Mouse (Mus musculus): ENCODE results near the gene Klrg1. TPM values are rescaled to one million over a fixed set of nuclear protein-coding genes. Genes with fewer than 3 reads are reported as not detected.

Klrg1 gene
- polyA plus RNA-seq, 1 experiment from 2014 or later, result not detected

DNA sequence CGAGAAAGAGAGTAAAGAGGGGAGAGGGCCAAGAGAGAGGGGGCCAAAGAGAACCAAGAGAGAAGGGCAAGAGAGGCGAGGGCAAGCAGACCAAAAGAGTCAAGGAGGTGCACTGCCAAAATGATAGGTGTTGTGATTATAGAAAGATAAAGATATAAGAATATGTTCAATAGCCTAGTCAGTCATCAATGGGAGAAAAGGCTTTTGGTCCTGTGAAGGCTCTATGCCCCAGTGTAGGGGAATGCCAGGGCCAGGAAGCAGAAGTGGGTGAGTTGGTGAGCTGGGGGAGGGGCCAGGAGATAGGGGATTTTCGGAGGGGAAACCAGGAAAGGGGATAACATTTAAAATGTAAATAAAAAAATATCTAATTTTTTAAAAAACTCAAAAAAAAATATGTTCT lies 11.6 kb upstream of the Klrg1 start:
- DNase-seq (no peak), ATAC-seq (no peak)
- no peak overlapping the region for H3K9ac ChIP-seq (replicated peaks)
- H3K27ac ChIP-seq (ENCODE audit: low read depth), result no peak overlapping the region
- H3K4me1 ChIP-seq (ENCODE audit: insufficient read depth), result no peaks in the 10 kb centered on the region; the same call in 1 of the 2 replicates
- H3K27me3 ChIP-seq (ENCODE audit: insufficient read depth, low read length), result peaks cover 4% of the 10 kb centered on the region; the same call in 1 of the 2 replicates
- no peaks in the 10 kb centered on the region for H3K36me3 ChIP-seq (replicated peaks; ENCODE audit: insufficient read depth, low read length)
- no peak overlapping the region for H3K4me3 ChIP-seq (ENCODE audit: low read depth, low read length)
- H3K9me3 ChIP-seq (ENCODE audit: low read length), result no peaks in the 10 kb centered on the region
- H3K4me2 ChIP-seq (ENCODE audit: low read depth, low read length), result no peak overlapping the region
- WGBS (ENCODE audit: insufficient replicate concordance), result 49% methylated on average over 3 of the region's 3 CpGs
- TF ChIP-seq EP300 (IDR thresholded peaks at IDR 0.05; ENCODE audit: low read depth), result no peak
- TF ChIP-seq CTCF (IDR thresholded peaks at IDR 0.05; ENCODE audit: low read depth), result no peak

DNA sequence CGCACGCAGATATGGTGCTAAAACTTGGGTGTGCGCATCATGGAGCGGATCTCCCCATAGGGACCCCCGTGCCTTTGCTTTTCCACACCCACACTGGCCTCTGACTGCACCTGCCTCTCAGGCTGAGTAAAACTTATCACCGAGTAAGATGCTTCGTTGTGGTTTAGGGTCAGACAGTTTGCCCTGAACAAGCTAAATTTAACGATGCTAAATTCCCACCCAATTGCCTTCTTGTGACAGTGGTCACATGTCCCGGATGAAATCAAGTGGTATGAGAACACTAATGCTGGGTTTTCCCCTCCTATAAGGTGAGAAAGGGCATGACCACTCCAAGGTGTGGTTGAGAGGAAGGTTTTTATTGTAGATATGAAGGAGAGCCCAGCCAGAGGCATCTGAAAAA lies 11.1 kb upstream of the Klrg1 start:
- H3K9ac ChIP-seq (replicated peaks), result no peak overlapping the region
- no peaks in the 10 kb centered on the region; the same call in 1 of the 2 replicates for H3K4me1 ChIP-seq (ENCODE audit: insufficient read depth)
- no peak overlapping the region for H3K27ac ChIP-seq (ENCODE audit: low read depth)
- 68% methylated on average over 9 of the region's 9 CpGs for WGBS (ENCODE audit: insufficient replicate concordance)
- H3K36me3 ChIP-seq (replicated peaks; ENCODE audit: insufficient read depth, low read length), result no peaks in the 10 kb centered on the region
- peaks cover 4% of the 10 kb centered on the region; the same call in 1 of the 2 replicates for H3K27me3 ChIP-seq (ENCODE audit: insufficient read depth, low read length)
- H3K9me3 ChIP-seq (ENCODE audit: low read length), result no peaks in the 10 kb centered on the region
- ATAC-seq (no peak), DNase-seq (no peak)
- no peak overlapping the region for H3K4me3 ChIP-seq (ENCODE audit: low read depth, low read length)
- no peak overlapping the region for H3K4me2 ChIP-seq (ENCODE audit: low read depth, low read length)
- no peak for TF ChIP-seq EP300 (IDR thresholded peaks at IDR 0.05; ENCODE audit: low read depth)
- TF ChIP-seq CTCF (IDR thresholded peaks at IDR 0.05; ENCODE audit: low read depth), result no peak

DNA sequence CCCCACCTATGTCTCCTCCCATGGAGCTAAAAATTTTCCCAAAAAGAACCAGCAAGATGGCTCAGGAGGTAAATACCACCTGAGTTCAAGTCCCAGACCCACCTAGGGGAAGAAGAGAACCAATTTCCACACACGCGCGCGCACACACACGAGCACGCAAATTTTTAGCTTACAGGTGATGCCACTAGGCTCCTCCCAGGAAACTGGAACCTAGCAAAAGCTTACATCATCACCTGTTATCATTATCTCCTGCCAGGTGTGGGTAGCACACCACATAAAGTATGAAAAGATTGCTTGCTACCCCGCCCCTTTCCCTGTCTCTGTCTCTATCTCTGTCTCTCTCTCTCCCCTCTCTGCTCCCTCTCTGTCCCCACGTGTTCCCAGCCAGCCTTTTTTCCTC lies 10.4 kb upstream of the Klrg1 start:
- no peak overlapping the region for H3K27ac ChIP-seq (ENCODE audit: low read depth)
- WGBS (ENCODE audit: insufficient replicate concordance), result 87% methylated on average over 8 of the region's 8 CpGs
- ATAC-seq, result no peak
- no peak for DNase-seq
- no peak overlapping the region for H3K4me2 ChIP-seq (ENCODE audit: low read depth, low read length)
- no peak overlapping the region for H3K4me3 ChIP-seq (ENCODE audit: low read depth, low read length)
- H3K36me3 ChIP-seq (replicated peaks; ENCODE audit: insufficient read depth, low read length), result no peaks in the 10 kb centered on the region
- TF ChIP-seq EP300 (IDR thresholded peaks at IDR 0.05; ENCODE audit: low read depth) (no peak), CTCF (IDR thresholded peaks at IDR 0.05; ENCODE audit: low read depth) (no peak)
- no peaks in the 10 kb centered on the region; the same call in 1 of the 2 replicates for H3K4me1 ChIP-seq (ENCODE audit: insufficient read depth)
- no peak overlapping the region for H3K9ac ChIP-seq (replicated peaks)
- H3K27me3 ChIP-seq (ENCODE audit: insufficient read depth, low read length), result peaks cover 4% of the 10 kb centered on the region; the same call in 1 of the 2 replicates
- no peaks in the 10 kb centered on the region for H3K9me3 ChIP-seq (ENCODE audit: low read length)

DNA sequence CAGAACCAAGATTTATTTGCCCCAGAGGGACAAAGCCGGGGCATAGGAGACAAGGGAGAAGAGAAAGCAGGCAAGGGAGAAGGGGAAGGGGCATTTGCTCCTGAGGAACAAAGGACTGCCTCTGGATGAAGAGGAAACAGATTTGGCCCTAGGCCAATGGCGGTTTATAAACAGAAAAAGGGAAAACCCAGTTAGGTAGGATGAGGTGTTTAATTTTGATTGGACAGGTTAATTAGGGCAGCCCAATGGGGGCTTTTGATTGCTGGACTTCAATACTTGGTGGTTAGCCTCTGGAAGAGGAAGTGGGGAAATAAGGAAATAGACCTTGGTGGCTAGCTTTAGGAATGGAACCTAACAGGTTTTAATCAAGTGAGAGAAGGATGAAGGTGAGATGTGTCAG lies 9.5 kb upstream of the Klrg1 start:
- Histone ChIP-seq H3K9ac (replicated peaks) (no peak overlapping the region), H3K36me3 (replicated peaks; ENCODE audit: insufficient read depth, low read length) (no peaks in the 10 kb centered on the region), H3K27me3 (ENCODE audit: insufficient read depth, low read length) (no peaks in the 10 kb centered on the region), H3K4me1 (ENCODE audit: insufficient read depth) (no peaks in the 10 kb centered on the region), H3K27ac (ENCODE audit: low read depth) (no peak overlapping the region), H3K9me3 (ENCODE audit: low read length) (no peaks in the 10 kb centered on the region), H3K4me2 (ENCODE audit: low read depth, low read length) (no peak overlapping the region), H3K4me3 (ENCODE audit: low read depth, low read length) (no peak overlapping the region)
- ATAC-seq (no peak), DNase-seq (no peak)
- 38% methylated on average over 2 of the region's 2 CpGs for WGBS (ENCODE audit: insufficient replicate concordance)
- no peak for TF ChIP-seq CTCF (IDR thresholded peaks at IDR 0.05; ENCODE audit: low read depth)
- TF ChIP-seq EP300 (IDR thresholded peaks at IDR 0.05; ENCODE audit: low read depth), result no peak

DNA sequence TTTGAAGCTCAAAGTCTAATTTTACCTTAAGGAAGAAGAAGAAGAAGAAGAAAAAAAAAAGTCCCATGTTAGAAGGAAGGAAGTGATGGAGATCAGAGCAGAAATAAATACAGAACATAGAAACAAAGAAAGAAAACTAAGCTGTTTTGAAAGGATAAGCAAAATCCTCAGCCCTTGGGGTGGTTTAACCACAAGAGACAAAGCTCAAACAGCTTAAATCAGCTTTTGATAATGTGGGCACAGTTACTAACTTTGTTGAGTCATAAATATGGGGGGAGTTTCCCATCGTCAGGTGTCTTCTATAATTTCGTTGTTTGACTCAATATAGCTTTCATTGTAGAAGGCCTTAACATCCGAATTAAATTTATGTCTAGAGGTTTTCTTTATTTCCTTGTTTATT lies 9.1 kb upstream of the Klrg1 start:
- ATAC-seq (no peak), DNase-seq (no peak)
- TF ChIP-seq CTCF (IDR thresholded peaks at IDR 0.05; ENCODE audit: low read depth) (no peak), EP300 (IDR thresholded peaks at IDR 0.05; ENCODE audit: low read depth) (no peak)
- Histone ChIP-seq H3K36me3 (replicated peaks; ENCODE audit: insufficient read depth, low read length) (no peaks in the 10 kb centered on the region), H3K4me1 (ENCODE audit: insufficient read depth) (no peaks in the 10 kb centered on the region), H3K9me3 (ENCODE audit: low read length) (no peaks in the 10 kb centered on the region), H3K4me3 (ENCODE audit: low read depth, low read length) (no peak overlapping the region), H3K27me3 (ENCODE audit: insufficient read depth, low read length) (no peaks in the 10 kb centered on the region), H3K9ac (replicated peaks) (no peak overlapping the region), H3K27ac (ENCODE audit: low read depth) (no peak overlapping the region), H3K4me2 (ENCODE audit: low read depth, low read length) (no peak overlapping the region)
- WGBS (ENCODE audit: insufficient replicate concordance), result 50% methylated on average over 3 of the region's 3 CpGs

DNA sequence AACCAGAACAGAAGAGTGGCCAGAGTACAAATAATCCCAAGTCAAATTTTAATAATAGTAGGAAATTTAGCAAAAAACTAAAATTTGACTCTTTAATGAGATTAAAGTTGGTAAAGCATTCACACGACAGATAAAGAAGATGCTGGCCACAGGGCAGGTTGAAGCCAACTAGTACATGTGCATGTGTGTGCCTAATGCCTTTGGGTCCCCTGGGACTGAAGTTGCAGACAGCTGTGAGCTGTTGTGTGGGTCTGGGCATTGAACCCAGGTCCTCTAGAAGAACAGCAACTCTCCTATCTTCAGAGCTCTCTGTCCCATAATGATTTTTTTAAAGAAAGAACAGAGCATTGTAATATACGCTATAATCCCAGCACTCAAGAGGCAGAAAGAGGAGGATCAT lies 8.6 kb upstream of the Klrg1 start:
- 67% methylated on average over 2 of the region's 2 CpGs for WGBS (ENCODE audit: insufficient replicate concordance)
- H3K36me3 ChIP-seq (replicated peaks; ENCODE audit: insufficient read depth, low read length), result no peaks in the 10 kb centered on the region
- H3K4me1 ChIP-seq (ENCODE audit: insufficient read depth), result no peaks in the 10 kb centered on the region
- H3K4me3 ChIP-seq (ENCODE audit: low read depth, low read length), result no peak overlapping the region
- H3K9me3 ChIP-seq (ENCODE audit: low read length), result no peaks in the 10 kb centered on the region
- DNase-seq (no peak), ATAC-seq (no peak)
- no peak overlapping the region for H3K27ac ChIP-seq (ENCODE audit: low read depth)
- no peak overlapping the region for H3K4me2 ChIP-seq (ENCODE audit: low read depth, low read length)
- no peaks in the 10 kb centered on the region for H3K27me3 ChIP-seq (ENCODE audit: insufficient read depth, low read length)
- H3K9ac ChIP-seq (replicated peaks), result no peak overlapping the region
- TF ChIP-seq EP300 (IDR thresholded peaks at IDR 0.05; ENCODE audit: low read depth) (no peak), CTCF (IDR thresholded peaks at IDR 0.05; ENCODE audit: low read depth) (no peak)

DNA sequence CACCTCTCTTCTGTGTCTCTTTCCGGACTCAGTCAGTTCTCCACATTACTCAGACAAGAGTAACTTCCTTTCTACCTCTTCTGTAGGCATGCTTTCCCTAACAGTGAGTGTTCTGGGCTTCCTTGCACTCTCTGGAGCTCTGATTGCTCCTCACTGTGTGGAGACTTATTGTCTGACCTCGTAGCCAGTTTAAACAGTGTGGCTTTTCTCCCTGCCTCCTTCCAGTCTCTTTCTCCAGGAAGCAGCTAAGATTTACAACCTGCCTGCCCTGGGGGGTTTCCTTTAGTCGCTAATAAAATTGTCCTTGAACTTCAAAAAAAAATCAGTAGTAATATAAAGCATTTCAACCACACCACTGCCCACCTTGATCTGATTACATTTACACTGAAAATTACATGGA lies 7.6 kb upstream of the Klrg1 start:
- no peak overlapping the region for H3K9ac ChIP-seq (replicated peaks)
- H3K4me1 ChIP-seq (ENCODE audit: insufficient read depth), result no peaks in the 10 kb centered on the region
- TF ChIP-seq CTCF (IDR thresholded peaks at IDR 0.05; ENCODE audit: low read depth), result no peak
- TF ChIP-seq EP300 (IDR thresholded peaks at IDR 0.05; ENCODE audit: low read depth), result no peak
- no peaks in the 10 kb centered on the region for H3K36me3 ChIP-seq (replicated peaks; ENCODE audit: insufficient read depth, low read length)
- no peak overlapping the region for H3K4me3 ChIP-seq (ENCODE audit: low read depth, low read length)
- no peaks in the 10 kb centered on the region for H3K9me3 ChIP-seq (ENCODE audit: low read length)
- no peaks in the 10 kb centered on the region for H3K27me3 ChIP-seq (ENCODE audit: insufficient read depth, low read length)
- H3K27ac ChIP-seq (ENCODE audit: low read depth), result no peak overlapping the region
- ATAC-seq (no peak), DNase-seq (no peak)
- no peak overlapping the region for H3K4me2 ChIP-seq (ENCODE audit: low read depth, low read length)
- WGBS (ENCODE audit: insufficient replicate concordance), result 31% methylated on average over 3 of the region's 3 CpGs

Data from liver, postnatal 0 days (tissue).